Mouse (Mus musculus): ENCODE data around the gene Mamstr.

DNA sequence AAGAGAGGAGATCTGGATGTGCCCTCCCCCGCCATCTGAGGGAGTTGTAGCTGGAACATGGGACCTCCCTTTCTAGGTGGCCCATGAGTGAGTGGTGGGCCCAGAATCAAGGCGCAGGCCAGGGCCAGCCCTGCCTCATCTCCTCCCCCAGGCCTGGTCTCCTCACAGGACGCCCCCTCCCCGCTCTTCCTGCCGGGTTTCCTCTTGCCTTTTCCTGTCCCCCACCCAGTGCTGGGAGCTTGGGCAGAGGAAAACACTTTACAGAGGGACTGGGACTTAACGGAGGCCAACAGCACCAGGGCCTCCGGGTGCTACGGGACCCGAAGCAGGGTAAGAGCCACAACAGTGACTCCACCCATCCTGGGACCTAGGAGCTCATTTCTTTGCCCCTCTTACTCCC is 12.5 kb upstream of the Mamstr start, which contains the start of gene Rasip1:
- no peak for TF ChIP-seq CTCF (IDR thresholded peaks at IDR 0.05; ENCODE audit: borderline replicate concordance, insufficient read depth, low read depth, low read length)
- no peak for TF ChIP-seq POLR2A (IDR thresholded peaks at IDR 0.05; ENCODE audit: borderline replicate concordance, insufficient read depth, low read length)
